Mouse (Mus musculus) left cerebral cortex, postnatal 25 days (tissue): ENCODE results near the gene Cers6. TPM values are rescaled to one million over a fixed set of nuclear protein-coding genes. Genes with fewer than 3 reads are reported as not detected.

ENCODE experiments used
- DNase-seq, 2 experiments: peaks; one replicate each; pipeline ENCODE4 v3.0.0; 2022; ENCODE audit warnings: low spot score in 2 of 2, mixed read lengths in 1 of 2
- intact Hi-C: fragments of 180-260 bp; cut with DNase I; formaldehyde crosslinking; loops from one replicate; pipeline ENCODE4 v1.15.1; 2025
- total RNA-seq, 2 experiments: library from RNA; stranded (reverse); gene quantifications; 2 replicates each; pipeline ENCODE4 v1.2.3; 2021

Cers6 gene
- total RNA-seq, 2 experiments from 2014 or later, result 72.1 to 76.6 TPM

DNA sequence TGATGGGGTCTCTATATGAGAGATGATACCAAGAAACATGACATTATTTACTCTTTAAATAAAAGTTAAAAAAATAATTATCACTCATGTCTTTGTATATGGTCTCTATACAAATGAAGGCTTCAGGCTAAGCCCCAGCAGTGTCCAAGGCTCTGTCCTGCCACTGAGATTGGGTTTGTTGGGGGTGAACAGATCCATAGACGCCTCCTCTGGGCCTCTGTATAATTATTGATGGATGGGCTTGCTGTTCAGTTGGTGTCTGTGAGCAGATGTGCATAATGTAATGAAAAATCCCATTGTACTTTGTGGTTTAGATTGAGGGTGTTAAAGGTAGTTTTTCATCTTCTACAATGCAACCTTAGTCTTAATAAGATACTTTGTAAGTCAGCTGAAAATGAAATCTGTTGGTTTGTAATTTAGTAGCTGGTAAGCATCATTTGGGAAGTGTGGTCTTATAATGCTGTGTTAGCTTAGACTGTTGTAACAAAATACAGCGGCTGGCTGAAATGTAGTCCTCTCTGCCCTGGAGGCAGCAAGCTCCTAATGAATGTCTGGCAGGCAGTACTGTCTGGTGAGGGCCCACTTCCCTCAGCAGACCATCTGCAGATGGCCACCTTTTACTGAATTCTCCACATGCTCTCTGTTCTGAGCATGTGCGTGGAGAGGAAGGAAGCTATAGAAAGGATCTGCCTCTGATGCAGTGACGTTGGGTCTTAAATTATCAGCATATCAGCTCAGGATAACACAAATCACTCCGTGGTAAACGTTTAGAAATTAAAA lies 181.3 kb downstream of the Cers6 start:
- intact Hi-C loops, result loop anchor here (5.0 kb wide), 1 partner anchor 260 kb away; no protein-coding TSS in a partner anchor
- no peak for DNase-seq

DNA sequence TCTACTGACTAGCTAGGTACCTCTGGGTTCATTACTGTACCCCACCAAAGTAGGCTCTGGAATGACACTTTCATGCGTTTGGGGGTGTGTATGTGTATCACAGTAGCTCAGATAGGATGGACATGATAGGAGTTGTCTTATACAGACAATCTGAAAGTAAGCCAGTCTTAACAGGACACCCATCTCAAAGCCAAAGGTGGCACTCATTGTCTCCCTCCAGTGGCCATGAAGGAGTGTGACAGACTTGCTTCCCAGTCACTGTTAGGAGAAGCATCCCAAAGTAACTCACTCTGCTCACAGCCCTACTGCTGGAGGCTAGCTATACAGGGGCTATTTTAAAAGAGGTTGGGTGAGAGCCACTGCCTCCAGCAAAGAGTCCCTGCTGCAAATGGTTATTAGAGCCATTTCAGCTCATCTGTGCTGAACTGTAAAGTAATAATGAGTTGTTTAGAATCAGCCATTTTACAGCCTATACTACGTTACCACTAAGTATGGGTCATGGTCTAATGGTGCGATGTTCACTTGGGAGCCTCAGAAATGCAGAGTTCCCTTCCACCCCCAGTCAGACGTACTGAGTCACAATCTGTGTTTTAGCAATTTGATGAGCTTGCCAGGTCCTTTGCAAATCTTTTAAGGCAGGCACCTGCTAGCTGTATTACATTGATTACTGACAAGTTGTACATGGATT lies 182.3 kb downstream of the Cers6 start:
- intact Hi-C loops, result loop anchor here (5.0 kb wide), 1 partner anchor 261 kb away; no protein-coding TSS in a partner anchor
- peak; percentile 45 to 59 for DNase-seq

DNA sequence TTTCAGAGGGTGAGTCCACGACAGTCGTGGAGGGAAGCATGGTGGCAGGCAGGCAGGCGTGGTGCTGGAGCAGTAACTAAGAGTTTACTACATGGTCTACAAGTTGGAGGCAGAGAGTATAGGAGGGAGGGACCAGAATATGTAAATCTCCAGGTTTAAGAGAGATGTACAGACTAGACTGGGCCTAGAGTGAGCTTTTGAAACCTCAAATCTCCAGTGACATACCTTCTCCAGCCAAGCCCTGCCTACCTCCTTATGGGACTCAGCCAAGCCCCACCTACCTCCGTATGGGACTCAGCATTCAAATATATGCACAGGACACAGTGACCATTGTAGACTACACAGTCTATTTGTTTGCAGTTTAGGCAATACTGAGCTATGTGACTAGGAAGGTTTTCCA lies 184.7 kb downstream of the Cers6 start:
- intact Hi-C loops, result loop anchor here (5.0 kb wide), 1 partner anchor 184 kb away; the partner anchor contains the start of gene Cers6
- no peak for DNase-seq

DNA sequence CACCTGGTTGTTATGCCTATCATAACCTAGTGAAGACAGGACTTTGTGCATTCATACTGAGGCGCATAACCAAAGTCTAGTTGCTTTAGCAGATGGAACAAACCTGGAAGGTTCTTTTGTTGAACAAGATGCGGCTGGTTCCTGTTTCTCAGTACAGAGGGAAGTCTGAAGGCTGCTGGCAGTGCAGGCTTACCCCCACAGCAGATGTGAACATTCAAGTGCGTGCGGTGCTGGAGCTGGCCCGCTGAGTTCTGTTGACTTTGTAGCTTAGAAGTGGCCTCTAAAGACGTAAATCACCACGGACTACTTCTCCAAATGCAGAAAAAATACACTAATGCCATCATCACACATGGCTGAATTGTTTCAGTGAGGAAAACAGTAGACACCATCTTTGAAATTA lies 186.1 kb downstream of the Cers6 start:
- peak in 1 of 2 experiments; percentile 32 for DNase-seq
- intact Hi-C loops, result loop anchor here (5.0 kb wide), 1 partner anchor 185 kb away; the partner anchor contains the start of gene Cers6

DNA sequence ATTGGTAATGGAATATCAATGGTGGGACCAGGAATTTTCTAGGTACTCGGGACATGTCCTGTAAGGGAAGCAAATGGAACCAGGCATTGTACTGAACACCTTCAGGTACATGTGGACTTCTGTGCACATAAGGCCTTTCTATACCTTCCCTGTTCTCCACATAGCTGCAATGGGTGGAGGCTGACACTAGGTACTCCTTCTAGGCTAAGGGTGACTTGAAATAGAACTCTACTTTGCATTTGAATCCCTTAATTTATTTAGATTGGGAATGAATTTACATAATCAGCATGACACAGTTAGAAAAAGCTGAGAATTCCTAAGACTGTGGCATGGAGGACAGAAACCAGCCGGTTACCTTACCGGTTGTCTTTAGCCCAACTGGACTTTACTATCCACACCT lies 186.6 kb downstream of the Cers6 start:
- intact Hi-C loops, result loop anchor here (5.0 kb wide), 1 partner anchor 186 kb away; the partner anchor contains the start of gene Cers6
- no peak for DNase-seq

DNA sequence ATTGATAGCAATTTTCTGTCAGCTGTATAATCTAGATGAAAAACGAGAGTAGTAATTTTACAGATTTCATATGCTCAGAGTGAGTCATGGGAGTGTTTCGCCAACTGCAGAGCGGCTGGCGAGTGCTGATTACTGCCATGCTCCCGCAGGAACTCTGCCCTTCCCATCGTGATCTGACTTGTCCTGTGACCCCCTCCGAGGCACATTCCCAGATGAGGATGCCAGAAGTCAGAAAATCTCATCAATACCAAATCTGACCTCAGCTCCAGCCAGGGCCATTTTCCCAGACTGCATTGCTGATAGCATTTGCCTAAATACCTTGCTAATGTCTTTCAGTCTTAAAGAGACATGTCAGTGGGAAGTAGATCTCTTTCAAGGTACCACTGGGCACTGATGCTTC lies 187.9 kb downstream of the Cers6 start:
- DNase-seq, result no peak
- intact Hi-C loops, result loop anchor here (5.0 kb wide), 1 partner anchor 187 kb away; the partner anchor contains the start of gene Cers6

DNA sequence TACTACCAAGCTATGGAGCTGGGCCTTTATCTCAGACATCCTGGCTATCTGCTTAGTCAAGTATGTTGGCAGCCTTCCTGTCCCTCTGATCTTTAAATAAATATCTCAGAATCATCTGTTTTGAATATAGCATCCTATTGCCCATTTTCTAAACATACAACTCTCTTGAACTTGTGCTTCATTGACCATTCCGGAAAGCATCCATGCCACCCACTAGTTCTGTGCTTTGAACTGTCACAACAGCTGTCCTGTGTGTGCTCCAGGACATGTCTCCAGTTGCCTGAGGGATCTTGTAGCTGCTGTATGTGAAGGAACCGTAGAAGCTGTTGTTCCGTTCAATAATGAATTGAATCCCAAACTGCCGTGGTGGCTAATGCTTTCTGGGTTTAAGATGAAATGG lies 188.9 kb downstream of the Cers6 start:
- intact Hi-C loops, result no loop called here
- DNase-seq, result no peak

DNA sequence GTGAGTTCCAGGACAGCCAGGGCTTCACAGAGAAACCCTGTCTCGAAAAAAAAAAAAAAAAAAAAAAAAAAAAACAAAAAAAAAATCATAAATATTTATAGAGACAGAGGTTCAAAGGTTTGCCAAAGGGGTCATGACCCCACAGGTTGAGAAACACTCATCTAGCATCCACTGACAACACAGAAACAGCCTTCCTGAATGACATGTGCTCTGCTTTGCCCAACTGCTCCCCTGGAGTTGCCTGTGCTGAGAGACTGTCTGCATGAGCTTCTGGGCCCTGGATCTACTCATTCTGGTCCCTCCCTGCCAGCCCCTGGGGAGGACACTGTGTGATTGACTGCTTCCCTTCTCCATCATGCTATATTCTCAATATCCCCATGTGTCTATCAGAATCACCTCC lies 190.4 kb downstream of the Cers6 start:
- intact Hi-C loops, result no loop called here
- no peak for DNase-seq

DNA sequence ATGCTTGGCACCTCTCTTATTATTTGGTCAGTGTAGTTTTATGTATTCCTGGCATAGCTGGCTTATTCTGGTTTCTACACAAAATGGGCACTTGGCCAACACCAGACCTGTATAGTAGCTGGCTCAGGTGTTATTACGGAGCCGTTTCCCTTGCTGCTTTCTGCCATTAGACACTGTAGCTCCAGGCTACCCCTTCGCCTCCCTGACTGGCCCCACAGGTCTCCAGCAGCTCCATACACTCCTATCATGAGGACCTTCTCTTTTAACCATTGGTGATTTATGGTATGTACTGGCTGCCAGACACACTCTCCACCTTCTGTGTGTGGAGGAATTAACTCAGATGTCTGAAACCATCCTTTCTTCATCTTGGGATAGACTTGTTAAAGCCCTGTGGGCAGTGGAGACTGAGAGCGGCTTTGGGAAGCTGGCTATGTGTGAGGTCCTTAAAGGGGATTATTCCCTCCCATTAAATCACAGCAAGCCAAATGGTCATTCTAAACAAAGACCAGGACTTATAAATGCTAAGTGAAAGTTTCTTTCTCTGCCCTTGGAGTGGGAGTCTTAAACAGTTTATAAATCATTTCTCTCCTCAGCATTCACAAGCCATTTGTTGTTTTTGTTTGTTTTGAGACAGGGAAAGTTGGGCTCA lies 192.1 kb downstream of the Cers6 start:
- DNase-seq, result no peak
- intact Hi-C loops, result no loop called here

DNA sequence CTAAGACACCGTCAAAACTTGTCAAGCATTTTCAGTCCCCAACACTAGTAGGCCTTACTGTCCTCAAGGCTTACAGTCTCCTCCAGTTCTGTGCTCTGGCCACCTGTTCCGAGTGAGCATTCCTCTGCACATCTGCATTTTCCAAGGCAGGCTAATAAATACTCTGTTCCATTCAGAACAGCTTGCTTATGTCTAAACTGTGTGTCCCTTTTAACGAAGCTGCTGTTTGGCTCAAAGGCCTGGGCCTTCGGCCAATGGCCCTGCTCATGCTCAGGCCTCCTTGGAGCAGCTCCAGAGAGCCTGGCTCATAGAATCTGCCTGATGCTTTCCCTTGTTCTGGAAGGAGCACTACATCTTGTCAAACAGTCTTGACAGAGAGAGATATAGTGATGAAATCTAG lies 193.0 kb downstream of the Cers6 start:
- intact Hi-C loops, result no loop called here
- peak; percentile 35 to 42 for DNase-seq

DNA sequence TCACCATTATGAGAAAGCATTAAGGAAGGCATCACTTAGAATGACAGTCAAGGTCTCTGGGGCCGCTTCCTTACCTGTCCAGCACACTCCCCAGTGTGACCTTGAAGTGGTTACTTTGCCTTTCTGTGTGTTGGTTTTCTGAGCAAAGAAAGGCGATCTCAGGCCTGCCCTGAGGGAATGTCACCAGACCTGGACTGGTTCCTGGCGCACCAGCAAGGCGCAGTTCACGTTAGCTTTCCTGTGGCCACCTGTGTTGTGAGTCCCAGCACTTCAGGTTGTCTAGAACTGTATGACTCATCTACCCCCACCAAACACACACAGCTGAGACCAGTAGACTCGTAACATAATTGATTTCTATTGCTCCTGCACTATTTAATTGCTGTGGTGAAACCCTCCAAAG lies 193.9 kb downstream of the Cers6 start:
- intact Hi-C loops, result no loop called here
- DNase-seq, result no peak

DNA sequence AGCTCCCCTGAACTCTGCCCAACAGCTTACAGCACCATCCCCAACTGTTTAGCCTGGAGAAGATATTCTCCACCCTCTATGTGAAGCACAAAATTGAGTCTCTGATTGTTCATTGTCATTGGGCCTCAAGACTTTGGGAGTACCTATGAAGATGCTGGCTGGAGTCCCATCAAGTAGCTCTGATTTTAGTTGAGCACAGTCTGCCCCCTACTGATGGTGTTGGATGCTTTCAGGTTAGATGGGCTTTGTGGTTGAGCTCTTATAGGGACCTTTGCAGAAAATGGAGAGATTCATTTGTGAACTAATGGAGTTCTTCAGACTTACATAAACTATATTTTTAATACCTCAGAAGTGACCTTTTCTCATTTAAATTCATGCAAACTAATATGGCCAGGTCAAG lies 200.1 kb downstream of the Cers6 start:
- intact Hi-C loops, result no loop called here
- DNase-seq, result peak in 1 of 2 experiments; percentile 50

DNA sequence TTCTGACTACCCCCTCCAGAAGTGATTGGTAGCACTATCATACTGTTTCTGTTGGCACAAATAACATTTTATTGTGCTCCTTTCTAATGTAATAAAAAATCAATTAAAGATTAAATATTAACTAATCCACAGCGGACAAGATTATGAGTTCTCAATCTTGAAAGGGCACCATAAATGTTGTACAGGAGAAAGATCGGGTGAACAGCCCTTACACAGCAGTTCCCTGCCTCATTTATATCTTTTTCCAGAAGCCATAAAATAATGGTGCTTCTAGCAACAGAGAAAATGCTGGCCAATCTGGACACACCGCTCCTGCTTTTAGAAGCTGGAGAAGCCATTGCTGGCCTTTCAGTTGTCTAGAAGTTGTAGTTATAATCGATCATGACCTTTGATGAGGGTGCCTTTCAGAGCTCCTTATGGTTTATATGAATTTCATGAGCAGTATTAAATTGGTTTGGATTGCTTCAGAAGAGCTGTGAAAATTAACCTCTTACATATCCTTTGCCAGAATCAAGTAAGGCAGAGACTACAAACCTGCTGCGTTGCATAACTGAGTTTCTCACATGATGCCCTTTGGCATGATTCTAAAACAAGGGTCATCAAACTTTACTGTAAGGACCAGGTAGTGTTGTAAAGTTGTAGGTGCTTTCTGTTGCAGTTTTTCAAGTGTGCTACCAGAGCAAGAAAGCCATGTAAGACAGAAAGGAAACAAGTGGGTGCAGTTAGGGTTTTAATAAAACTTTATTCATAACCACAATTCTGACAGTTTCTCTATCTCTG lies 200.9 kb downstream of the Cers6 start:
- intact Hi-C loops, result loop anchor here (2.0 kb wide), 1 partner anchor 275 kb away; no protein-coding TSS in a partner anchor
- DNase-seq, result no peak

DNA sequence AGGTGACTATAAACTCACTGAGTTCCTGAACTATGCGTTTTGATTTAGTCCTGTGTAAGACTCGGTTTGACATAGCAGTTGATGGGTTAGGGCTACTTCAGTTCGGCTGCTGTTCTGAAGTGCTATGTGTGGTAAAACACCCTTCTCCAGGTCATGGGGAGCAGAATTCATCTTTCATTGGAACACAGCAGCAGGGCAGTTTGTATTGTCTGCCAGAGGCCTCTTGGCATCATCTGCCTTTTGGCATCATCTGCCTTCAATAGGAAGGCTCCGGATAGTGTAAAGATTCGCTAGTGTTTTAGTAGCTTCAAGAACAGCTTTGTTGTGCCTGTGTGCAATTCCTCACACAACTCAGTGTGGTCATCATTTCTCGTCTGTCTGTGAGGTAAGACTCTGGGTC lies 203.5 kb downstream of the Cers6 start:
- no peak for DNase-seq
- intact Hi-C loops, result no loop called here

DNA sequence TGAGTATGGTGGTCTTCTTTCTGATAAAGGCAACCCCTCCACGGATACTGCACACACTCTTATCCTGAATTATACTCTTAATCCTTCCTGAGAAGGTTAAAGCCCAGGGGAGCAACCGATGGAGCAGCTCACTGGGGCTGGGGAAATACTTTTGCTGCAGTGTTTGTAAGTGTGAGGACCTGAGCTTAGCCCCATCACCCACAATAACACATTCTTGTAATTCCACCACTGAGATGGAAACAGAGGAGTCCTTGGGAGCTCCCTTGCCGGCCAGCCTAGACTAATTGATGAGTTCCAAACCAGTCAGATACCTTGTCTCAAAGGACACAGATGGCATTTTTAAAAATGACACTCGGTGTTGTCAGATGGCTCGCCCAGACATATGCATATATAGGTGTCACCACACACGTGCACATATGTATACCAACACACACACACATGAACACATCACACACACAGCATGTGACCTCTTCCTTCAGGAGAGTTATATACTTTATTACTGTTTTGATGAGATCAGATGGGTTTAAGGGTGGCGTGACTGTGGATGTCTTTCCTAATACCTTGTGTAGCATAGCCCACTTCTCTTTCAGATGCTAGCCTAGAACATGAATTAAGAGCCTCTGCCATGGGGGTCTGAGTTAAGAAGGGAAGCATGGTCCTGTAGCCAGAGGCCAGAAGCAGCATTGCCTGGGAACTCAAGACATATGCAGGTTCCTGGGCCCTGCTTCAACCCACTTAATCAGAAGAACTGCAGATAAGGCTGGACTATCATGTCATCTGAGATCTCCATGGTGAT lies 210.4 kb downstream of the Cers6 start:
- intact Hi-C loops, result no loop called here
- DNase-seq, result no peak

DNA sequence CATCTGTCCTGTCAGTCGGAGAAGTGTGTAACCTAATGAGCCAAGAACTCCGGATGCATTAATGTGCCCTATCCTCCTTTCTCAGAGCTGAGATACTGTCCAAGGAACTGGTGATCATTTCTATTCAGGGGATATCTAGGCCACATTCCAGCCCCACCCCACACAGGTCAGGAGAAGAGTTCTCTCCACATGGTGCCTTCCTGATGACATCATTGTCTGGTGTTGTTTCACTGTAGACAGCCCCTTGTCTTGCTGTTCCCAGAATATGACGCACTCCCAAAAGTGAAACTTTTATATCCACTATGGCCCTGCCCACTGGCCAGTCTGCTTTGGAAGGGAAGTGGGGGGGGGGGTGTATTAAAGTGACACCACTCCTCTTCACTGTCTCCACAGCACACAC lies 215.9 kb downstream of the Cers6 start:
- DNase-seq, result peak in 1 of 2 experiments; percentile 8
- intact Hi-C loops, result no loop called here

DNA sequence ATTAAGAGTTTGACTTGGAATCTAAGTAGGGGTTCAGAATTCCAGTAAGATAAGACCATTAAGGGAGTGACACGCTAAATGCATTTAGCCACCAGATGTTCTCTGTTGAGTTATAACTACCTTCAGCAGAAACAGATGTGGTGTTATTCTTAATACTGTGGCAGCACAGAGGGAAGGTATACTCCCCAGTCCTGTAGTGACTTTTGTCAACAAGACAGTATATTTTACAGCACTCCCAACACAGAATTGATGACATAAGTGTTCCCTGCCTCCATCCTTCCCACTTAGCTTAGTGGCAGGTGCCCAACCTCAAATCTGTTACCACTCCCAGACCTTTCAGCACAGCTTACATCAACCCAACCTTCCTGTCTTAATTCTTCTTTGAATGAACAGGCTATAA lies 219.5 kb downstream of the Cers6 start:
- intact Hi-C loops, result no loop called here
- no peak for DNase-seq

DNA sequence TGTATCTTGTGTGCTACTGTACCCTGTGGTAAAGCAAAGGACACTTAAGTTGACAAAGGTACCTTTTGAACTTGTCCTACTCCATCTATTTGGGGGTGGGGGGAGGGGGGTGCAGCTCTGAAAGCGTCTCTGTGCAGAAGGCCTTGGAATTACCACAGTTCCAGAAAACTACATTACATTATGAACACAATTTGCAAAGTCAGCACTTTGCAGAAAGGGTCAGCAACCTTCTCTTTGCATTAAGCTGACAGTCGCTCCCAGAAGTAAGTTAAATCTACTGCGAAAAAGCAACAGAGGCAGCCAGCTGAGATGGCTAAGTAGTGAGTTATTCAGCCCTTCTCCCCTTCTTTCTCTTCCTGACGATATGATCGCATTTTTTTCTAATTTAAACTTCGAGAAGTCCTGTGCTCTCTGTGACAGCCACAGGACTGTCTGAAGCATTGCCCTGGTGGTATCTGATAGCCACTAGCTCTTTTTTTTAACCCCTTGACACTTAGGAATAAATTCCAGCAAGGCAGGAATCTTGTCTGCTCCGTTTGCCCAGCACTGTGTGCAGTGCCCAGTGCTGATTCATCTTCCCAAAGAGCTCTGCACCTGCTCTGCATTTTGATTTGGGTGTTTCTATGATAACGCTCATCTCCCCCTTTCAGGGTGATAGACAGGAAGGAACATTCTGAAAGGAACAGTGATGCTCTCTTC lies 221.4 kb downstream of the Cers6 start:
- intact Hi-C loops, result no loop called here
- peak in 1 of 2 experiments; percentile 39 for DNase-seq
